Mouse (Mus musculus) lung, adult 2 months (tissue): ENCODE measurements around the gene Aifm2. TPM values are rescaled to one million over a fixed set of nuclear protein-coding genes. Genes with fewer than 3 reads are reported as not detected.
A peak's percentile ranks its signal among the peaks of the same experiment; 100 is the strongest.

Source experiments
- DNase-seq: peaks from one replicate; pipeline ENCODE4 v3.0.0; 2022
- H3K4me1 ChIP-seq: fragments of 200-500 bp; 2 replicates; pipeline ENCODE4 v1.6.1; 2011; ENCODE audit warnings: low read length; ENCODE audit not compliant: control insufficient read depth, insufficient read depth
- H3K4me3 ChIP-seq: fragments of 200-500 bp; replicated peaks from 2 replicates; pipeline ENCODE3; 2011; ENCODE audit warnings: low read depth, mild to moderate bottlenecking, control low read depth, low read length; ENCODE audit errors: extremely low read depth
- CTCF ChIP-seq: fragments of 200-500 bp; IDR thresholded peaks from 2 replicates; pipeline ENCODE4 v1.5.1; 2011; ENCODE audit warnings: mild to moderate bottlenecking, low read length, control low read depth; ENCODE audit not compliant: insufficient read depth
- POLR2A ChIP-seq: fragments of 200-500 bp; IDR thresholded peaks from 2 replicates; pipeline ENCODE4 v1.6.1; 2011; ENCODE audit warnings: low read depth, mild to moderate bottlenecking, control low read depth, low read length, borderline replicate concordance; ENCODE audit errors: extremely low read depth
- WGBS: fragments of 180-500 bp; shearing (Covaris S2); methylation state at CpG from one replicate; pipeline ENCODE4 v1.1.7; 2018; 5-methylcytosine and 5-hydroxymethylcytosine counted together
- polyA plus RNA-seq: library from polyadenylated mRNA; depleted of rRNA; stranded (reverse); fragments of >200 nt; gene quantifications from 2 replicates; pipeline ENCODE4 v1.2.3, GENCODE M21; 2012

The Aifm2 gene
- polyA plus RNA-seq, 1 experiment = 22.1 TPM

DNA sequence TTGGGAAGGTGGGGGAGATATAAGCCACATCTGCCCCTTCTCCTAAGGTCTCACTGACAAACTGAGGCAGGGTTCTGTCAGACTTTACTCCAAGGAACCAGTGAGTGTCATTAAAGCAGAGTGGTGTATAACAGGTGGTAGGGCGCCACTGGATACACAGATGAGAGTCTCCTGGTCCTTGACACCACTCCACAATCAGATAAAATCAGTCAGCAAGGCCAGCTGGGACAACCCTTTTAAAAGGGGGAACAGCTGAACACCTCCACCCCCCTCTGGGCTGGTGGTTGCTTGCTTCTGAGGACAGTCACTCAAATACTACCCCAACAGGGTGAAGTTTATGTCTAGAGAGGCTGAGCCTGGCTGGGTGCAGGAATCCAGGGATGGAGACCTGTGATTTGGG lies 22.5 kb downstream of the Aifm2 start:
- no peak for TF ChIP-seq POLR2A
- WGBS = 92% methylated on average over 1 of the region's 1 CpGs

DNA sequence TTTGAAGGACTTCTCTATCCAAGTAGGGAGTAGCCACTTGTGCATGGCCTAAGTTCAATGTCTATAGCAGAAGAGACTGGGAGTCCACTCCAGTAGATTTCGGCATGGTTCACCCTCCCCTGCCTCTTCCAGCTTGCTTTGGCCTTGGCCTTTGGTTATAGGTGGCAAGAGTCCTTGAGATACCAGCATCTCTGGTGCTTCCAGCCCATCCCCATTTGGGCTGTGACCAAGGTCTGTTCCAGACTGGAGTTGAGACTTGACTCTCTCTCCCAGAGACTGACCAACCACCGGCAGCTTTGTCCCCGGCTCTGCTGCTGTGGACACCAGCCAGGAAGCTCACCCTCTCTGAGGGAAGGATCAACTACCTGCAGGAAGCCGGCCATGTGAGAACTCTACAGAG lies 23.1 kb downstream of the Aifm2 start:
- H3K4me3 ChIP-seq = no peak overlapping the region
- no peak for DNase-seq
- TF ChIP-seq POLR2A (no peak), CTCF (no peak)
- 73% methylated on average over 4 of the region's 4 CpGs for WGBS
- H3K4me1 ChIP-seq = no peaks in the 10 kb centered on the region

More for the DNA sequence above, 22.5 kb downstream of the Aifm2 start:
- H3K4me3 ChIP-seq = no peak overlapping the region
- no peak for DNase-seq
- no peaks in the 10 kb centered on the region for H3K4me1 ChIP-seq

DNA sequence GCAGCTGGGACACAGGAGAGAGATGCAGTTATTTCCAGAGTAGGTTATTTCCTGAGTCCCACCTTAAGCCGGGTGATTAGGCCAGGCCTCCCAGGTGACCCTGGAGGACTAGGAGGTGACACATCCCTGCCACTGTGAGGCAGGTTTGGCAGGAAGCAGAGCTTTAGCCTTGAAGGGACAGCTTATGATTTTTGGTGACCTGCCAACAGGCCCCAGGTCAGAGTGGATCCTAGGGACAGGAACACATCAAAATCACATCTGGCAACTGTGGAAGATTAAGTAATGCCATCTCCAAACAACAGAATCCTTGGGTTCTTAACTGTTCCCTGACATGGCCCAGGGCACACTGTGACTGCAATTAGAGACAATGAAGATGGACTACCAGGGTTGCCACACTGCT lies 26.2 kb downstream of the Aifm2 start:
- WGBS = 74% methylated on average over 1 of the region's 1 CpGs
- no peak overlapping the region for H3K4me3 ChIP-seq
- no peak for DNase-seq
- no peaks in the 10 kb centered on the region for H3K4me1 ChIP-seq
- TF ChIP-seq CTCF = no peak
- TF ChIP-seq POLR2A = no peak

DNA sequence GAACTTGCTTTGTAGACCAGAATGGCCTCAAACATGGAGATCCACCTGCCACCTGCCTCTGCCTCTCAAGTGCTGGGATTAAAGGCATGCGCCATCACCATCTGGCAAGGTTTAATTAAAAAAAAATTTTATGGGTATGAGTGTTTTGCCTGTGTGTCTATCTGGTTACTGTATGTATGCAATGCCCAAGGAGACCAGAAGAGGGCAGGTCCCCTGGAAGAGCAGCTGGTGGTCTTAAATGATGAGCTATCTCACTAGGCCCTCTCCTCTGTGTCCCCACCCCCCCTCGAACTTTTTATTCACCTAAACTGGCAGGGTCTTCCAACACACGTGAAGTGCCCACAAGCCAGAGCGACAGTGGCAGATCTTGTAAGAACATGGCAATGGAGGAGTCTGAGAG lies 26.8 kb downstream of the Aifm2 start:
- 0 out of 2 replicates have a peak, but pooled peaks have one; percentile 14 for TF ChIP-seq CTCF
- no peak for TF ChIP-seq POLR2A
- DNase-seq = no peak
- Histone ChIP-seq H3K4me1 (no peaks in the 10 kb centered on the region), H3K4me3 (no peak overlapping the region)
- WGBS = 91% methylated on average over 4 of the region's 4 CpGs

DNA sequence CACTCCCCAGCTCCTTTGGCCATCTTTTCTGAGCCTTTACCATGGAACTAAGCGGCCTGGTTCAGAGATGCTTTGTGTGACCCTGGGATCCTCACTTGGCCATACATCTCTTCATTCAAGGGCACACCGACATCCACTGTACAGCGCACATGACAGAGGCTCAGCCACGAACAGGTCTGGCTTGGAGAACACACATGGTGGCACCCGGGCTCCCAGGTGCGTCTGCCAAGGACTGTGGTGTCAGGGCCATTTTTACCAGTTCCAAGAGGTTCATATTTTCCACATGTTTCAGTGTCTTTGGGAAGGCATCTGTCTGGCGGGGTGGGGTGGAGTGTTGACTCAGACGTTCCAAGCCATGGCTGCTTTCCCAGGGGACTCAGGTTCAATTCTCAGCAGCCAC lies 27.3 kb downstream of the Aifm2 start:
- Histone ChIP-seq H3K4me1 (no peaks in the 10 kb centered on the region), H3K4me3 (no peak overlapping the region)
- TF ChIP-seq POLR2A (no peak), CTCF (no peak)
- no peak for DNase-seq
- WGBS = 90% methylated on average over 8 of the region's 8 CpGs

DNA sequence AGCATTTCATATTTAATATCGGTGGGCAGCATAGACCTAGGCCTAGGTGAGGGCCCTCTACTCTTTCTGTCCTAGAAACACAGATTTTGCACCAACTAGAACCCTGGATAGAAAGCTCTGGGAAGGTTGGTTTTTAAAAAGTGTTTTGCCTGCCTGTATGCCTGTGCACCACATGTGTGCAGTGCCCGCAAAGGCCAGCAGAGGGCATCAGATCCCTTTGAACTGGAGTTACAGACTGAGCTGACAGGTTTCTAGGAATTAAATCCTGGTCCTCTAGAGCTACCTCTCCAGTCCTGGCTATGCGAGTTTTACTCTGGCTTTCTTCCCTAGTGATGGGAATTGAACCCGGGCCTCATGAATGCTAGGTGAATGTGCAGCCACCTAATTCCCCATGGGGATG lies 30.1 kb downstream of the Aifm2 start:
- H3K4me3 ChIP-seq = no peak overlapping the region
- TF ChIP-seq POLR2A (no peak), CTCF (peak; percentile 54; the same call in 1 of the 2 replicates)
- no peaks in the 10 kb centered on the region; the same call in 1 of the 2 replicates for H3K4me1 ChIP-seq
- WGBS = 90% methylated on average over 4 of the region's 4 CpGs
- DNase-seq = no peak

DNA sequence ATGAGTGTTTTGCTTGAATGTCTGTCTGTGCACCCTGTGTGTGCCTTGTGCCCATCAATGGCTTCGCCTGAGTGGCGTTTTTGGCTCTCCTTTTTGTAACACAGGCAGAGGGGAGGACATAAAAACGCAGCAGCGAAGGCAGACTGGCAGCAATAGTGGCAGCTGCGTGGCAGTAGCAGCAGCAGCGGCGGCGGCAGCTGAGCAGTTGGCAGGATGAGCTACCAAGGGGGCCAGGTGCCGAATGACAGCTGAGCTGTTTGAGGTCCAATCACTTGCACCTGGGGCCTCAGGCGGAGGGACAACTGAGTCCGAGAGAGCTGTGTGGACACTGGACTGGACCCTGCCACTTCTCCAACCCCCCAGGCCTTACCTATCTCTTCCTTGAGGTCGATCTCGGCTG lies 32.2 kb downstream of the Aifm2 start:
- H3K4me1 ChIP-seq = no peaks in the 10 kb centered on the region; the same call in 1 of the 2 replicates
- no peak overlapping the region for H3K4me3 ChIP-seq
- no peak for TF ChIP-seq POLR2A
- no peak for TF ChIP-seq CTCF
- no peak for DNase-seq
- 93% methylated on average over 13 of the region's 13 CpGs for WGBS

DNA sequence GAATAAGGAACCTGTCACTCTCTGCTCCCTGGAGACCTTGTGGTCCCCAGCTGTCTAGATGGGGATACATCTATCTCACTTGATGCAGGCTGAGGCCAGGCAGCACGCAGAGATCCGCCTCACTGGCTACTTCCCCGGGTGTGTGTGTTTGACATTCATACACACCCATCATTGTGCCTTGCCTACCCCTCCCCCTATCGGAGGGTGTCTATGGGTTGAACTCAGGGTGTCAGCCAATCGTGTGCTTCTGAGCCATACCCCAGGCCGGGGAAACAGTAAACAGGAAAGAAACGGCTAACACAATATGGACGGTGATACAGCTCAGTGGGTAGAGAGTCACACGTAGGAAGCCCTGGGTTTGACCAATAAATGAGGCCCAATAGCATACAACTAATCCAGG lies 35.0 kb downstream of the Aifm2 start:
- Histone ChIP-seq H3K4me1 (no peaks in the 10 kb centered on the region; the same call in 1 of the 2 replicates), H3K4me3 (no peak overlapping the region)
- DNase-seq = no peak
- TF ChIP-seq POLR2A (no peak), CTCF (no peak)
- 52% methylated on average over 9 of the region's 9 CpGs for WGBS

DNA sequence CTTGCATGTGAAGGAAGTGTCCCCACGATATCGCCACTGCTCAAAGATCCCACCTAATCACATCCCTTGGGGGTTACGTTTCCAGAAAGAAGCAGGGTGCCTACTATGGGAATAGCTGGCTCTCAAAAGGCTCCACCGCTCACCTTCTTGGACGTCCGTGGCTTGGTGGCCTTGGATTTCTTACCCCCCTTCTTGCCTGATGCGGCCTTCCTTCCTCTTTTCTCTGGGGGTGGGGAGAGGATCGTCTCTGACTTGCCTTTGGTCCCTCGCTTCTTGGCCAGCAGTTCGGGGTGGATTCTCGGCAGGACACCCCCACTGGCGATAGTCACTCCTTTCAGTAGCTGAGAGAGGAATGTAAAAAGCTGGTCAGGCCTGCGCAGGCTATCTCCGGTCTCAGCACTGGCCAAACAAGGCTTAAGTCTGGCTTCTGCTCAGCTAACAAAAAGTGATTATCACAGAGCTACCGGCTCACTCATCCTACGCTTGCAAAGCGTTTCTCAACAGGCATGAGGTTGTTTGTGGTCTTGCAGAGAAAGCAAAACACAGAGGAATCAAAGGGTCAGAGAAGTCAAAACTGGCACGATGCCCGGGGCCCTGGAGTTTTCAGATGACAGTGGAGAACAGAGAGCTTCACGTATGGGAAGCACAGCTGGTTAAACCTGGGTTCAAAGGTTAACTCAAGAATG lies 36.6 kb downstream of the Aifm2 start:
- H3K4me1 ChIP-seq = peaks cover under 1% of the 10 kb centered on the region; the same call in 1 of the 2 replicates
- no peak for DNase-seq
- WGBS = 61% methylated on average over 20 of the region's 20 CpGs
- H3K4me3 ChIP-seq = no peak overlapping the region
- TF ChIP-seq POLR2A (no peak), CTCF (no peak)

DNA sequence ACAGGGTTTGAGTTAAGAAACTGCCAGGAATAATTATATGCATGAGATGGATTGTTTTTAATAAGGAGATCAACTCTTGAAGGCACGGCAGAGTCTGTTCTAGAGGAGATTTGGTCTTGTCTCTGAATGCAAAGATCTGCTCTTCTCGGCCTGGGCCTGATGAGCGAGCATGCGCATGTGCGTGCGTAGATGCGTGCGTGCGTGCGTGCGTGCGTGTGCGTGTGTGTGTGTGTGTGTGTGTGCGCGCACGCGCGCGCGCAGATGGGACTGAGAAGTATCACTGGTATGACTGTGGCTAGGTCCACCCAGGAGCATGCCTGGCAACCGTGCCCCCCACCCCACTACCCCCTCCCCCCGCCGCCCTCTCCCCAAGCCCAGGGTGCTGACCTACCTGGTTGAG lies 38.0 kb downstream of the Aifm2 start:
- no peak overlapping the region for H3K4me3 ChIP-seq
- DNase-seq = no peak
- H3K4me1 ChIP-seq = peaks cover 3% of the 10 kb centered on the region; the same call in 1 of the 2 replicates
- WGBS = 92% methylated on average over 23 of the region's 23 CpGs
- no peak for TF ChIP-seq CTCF
- no peak for TF ChIP-seq POLR2A
